Mouse (Mus musculus) forelimb bud, embryonic 11.5 days (tissue): ENCODE data around the gene Ptpn3.
A peak's percentile ranks its signal among the peaks of the same experiment; 100 is the strongest.
"Not testable (repeated sequence)": the region's sequence is repeated elsewhere in the genome, so short reads cannot be mapped to it uniquely, and the experiment has no call there.

Source experiments
- DNase-seq: peaks from one replicate; pipeline ENCODE4 v3.0.0-alpha.2; 2012; ENCODE audit warnings: low read depth, low spot score

Gene Ptpn3

DNA sequence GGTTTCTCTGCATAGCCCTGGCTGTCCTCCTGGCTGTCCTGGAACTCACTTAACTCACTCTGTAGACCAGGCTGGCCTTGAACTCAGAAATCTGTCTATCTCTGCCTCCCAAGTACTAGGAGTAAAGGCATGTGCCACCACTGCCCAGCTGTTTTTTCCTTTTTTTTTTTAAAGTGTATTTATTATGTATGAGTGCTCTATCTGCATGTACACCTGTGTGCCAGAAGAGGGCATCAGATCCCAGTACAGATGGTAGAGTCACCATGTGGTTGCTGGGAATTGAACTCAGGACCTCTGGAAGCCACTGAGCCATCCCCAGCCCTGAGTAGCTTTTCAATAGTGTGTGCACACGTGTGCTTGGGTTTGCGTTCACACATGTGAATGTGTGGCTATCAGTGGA, 76.9 kb downstream of the Ptpn3 start:
- no peak for DNase-seq

DNA sequence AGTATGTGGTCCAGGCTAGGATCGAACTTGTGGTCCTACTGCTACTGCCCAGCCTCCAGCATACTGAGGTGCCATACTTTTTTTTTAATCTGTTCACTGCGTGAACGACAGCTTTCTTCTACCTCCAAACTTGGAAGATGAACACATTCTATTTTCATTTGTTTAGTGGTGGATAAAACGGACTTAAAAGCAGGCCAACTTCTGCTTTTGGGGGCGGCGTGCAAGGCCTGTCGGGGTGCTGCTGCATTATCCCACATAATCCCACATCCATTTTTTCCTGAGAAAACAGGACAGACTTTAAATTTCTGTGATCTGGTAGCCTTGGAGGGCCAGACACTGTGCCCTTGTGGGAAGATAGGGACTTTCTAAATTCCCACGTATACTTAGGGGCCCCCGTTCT, 83.9 kb downstream of the Ptpn3 start:
- DNase-seq, result no peak

DNA sequence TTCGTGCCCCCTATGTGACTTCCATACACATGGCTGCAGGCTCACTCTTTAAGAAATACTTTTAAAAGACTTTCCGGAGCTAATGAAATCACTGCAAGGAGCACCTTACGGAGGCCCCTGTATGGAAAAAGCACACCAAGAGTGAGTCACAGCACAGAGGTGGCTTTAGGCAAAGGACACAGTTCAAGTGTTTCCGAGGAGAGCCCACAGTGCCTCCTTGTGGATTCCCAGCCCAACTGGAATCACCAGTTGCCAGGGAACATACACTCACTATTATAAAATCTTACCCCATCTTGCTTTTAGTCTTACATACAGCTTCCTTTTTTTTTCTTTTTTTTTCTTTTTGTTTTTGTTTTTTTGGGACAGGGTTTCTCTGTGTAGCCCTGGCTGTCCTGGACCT, 85.1 kb downstream of the Ptpn3 start:
- no peak for DNase-seq

DNA sequence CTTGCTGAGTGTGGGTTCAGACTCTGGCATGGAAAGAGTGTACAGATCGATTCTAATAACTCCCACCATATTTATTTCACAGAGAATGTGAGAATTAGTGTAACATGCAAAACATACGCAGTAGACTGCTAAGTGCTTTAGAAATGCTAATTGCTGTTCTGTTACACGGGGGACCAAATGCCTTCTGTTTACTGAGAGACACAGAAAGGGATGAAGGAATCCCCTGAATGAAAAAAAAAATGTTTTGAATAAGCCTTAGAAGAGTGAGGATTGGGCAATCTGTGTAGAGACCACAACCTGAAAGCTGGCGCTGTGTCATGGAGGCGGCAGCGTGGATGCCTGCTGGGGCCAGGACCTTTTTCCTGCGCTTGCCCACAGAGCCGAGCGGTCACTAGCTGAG, 86.8 kb downstream of the Ptpn3 start:
- DNase-seq, result no peak

DNA sequence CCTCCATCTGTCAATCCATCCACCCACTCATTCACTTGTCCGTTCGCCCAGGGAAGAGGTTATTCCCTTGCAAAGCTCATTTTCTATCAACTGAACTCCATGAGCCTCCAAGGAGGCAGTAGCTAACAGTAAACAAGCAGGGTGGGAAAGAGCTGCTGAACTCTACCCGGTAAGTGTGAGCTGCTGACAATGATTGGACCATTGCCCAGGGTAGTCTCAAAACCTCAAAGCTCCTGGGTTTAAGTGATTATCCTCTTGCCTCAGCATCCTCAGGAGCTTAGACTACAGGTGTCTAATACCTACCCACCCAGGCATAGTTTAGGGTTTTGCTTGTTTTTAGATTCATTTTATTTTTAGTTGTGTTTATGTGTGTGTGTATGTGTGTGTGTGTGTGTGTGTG, 87.5 kb downstream of the Ptpn3 start:
- no peak for DNase-seq

DNA sequence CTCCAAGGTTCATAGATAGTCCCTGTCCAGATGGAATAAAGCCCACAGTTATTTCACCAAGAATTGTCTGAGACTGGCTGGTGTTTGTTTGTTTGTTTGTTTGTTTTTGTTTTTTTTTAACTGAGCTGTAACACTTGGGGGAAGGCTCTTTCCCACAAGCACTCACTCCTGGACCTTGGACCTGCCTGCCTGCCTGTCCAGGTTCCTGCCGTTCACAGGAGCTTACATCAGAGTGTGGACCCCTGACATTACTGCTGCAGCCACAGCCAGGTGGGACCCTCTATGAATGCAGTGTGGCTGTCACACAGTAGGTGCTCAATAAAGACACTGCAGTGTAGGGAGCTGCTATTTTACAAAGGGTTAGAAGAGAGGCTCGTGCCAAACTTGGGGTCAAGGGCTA, 89.9 kb downstream of the Ptpn3 start:
- no peak for DNase-seq

DNA sequence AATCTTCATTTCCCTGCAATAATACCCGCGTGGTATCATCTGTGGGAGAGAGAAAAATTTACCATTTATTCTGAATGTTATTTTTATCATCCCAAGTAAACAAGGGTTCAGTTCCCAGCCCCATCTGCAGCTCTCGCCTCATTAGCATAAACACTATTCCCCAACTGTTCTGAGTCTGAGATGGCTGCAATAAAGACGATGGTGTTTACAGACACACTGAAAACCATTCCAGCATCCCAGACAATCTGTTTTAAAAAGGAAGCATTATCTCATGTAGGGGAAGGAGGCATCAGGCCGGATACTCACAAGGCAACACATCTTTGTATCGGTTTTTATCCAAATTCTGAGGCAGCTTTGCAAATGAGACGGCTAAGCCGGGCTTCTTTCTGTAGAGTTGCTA, 95.7 kb downstream of the Ptpn3 start:
- no peak for DNase-seq

DNA sequence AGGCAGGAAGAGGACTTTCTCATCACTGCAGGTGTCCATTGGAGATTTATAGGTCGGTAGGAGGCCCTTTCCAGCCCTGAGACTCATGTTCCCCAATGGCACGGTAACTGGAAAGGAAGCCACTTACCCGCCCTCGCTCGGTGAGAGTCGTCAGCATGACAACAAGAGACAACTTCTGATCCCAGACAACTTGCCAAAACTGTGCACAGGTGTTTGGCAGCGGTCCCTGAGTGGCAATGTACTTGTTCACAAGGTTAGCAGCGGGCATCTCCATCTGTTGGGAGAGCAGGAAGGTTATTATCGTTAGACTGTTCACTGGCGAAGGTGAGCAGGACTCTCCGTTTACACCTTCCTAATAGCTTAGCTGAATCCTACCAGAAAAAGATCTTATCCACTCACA, 96.9 kb downstream of the Ptpn3 start:
- DNase-seq, result no peak

DNA sequence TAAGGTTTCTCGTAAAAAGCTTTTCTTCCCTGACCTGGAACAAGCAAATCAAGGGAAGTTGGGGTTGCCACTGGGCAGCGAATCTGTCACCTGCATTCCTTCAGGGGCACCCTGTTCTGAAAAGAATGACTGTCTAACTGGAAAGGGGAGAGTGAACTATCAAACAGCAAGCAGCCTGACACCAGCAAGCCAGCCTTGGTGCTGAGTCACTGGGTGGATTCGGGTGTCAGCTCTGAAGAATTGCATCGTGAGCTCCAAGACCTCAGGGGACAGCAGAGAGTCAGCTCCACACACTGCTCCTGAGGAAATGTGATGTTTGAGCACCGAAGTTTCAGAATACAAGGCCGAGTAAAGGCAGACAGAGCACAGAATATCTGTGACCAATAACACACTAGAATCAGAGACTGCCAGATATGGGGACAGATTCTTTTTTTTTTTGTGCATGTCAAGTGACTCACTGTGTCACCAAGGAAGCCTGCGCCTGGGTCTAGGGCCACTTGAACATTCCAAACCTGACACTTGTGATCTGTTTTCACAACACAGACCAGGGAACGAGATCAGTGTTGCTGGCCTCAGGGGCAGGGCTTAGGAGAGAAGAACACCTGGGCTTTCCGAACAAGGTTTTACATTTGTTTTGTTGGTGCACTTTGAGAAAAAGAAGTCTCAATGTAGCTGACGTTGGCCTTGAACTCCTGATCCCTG, 98.8 kb downstream of the Ptpn3 start:
- DNase-seq, result peak; percentile 10

DNA sequence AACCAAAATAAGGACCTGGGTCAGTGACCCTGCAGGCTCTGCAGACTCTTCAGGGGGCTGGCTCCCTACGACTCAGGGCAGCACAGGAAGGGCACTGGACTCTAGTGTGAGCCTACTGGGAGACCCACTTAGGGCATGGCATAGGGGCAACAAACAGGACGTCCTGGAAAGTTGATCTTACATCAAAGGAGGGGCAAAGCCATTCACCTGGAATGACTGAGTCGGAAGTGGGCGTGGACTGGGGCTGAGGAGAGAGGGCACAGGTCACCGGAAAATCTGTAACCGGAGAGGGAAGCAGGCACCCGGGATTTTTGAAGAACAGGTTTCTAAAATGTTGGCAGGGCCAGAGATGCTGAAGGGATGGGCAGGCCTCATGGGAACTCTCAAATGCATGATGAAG, 99.5 kb downstream of the Ptpn3 start:
- DNase-seq, result peak; percentile 12

DNA sequence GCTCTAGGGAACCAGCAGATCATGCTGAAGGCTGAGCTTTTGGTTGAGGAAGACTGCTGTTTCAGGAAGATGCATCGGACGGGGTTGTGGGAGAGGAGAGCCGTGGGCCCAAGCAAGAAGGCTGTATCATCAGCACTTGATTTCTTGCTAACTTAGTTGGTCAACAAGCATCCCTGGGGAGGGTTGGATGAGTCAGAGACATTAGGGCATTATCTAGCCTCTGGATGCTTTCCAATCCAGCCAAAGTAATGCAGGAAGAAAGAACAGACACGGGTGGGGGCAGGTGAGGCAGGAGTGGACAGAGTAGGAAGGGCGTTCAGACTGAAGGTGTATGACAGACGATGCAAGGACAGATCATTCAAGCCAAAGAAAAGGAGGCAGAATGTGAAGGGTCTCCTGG, 101.0 kb downstream of the Ptpn3 start:
- no peak for DNase-seq

DNA sequence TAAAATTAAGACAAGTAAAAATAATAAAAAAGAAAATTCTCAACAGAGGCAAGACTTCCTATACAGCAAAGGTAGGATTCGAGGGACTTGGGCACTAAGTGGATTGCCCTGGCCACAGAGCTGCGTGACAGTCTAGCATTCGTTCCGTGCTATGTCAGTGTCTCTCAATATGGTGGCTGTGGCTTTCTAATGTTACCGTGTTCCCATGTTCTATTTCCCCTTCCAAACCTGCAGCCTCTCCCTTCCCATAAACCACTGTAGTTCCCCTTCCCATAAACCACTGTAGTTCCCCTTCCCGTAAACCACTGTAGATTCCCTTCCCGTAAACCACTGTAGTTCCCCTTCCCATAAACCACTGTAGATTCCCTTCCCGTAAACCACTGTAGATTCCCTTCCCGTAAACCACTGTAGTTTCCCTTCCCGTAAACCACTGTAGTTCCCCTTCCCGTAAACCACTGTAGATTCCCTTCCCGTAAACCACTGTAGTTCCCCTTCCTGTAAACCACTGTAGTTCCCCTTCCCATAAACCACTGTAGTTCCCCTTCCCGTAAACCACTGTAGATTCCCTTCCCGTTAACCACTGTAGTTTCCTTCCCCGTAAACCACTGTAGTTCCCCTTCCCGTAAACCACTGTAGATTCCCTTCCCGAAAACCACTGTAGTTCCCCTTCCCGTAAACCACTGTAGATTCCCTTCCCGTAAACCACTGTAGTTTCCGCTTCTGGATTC, 102.8 kb downstream of the Ptpn3 start:
- DNase-seq, result not testable (repeated sequence)

DNA sequence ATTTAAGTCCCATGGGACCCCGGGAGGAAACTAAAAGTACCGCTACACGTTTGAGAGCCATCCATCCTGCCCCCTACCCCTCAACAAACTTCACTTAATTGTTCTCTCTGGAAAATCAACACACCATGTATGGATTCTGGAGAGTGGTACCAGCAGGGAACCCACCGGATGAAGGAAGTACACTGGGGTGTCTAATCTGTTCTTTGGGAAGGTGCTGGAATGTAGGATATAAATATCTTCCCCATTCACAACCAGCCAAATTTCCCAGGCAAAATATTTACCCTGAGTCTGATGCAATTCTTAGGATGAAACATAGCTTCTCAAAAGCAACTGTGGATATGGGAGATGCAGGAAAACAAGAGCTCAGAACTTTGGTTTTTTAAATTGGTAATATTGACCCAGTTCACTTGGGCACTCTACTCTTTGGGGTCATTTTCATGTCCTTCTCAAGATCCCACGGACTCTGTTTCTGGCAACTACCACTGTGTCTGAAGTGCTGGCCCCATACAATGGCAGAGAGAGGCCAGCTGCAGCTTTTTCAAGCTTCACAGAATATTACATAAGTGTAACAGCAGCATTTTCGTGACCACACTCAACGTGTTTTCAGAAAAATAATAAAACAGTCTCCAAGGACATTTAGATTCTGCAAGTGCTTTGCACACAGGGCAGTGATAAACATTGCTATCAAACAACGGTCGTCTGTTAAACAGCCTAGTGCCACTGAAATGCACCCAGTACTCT, 109.9 kb downstream of the Ptpn3 start:
- DNase-seq, result no peak

DNA sequence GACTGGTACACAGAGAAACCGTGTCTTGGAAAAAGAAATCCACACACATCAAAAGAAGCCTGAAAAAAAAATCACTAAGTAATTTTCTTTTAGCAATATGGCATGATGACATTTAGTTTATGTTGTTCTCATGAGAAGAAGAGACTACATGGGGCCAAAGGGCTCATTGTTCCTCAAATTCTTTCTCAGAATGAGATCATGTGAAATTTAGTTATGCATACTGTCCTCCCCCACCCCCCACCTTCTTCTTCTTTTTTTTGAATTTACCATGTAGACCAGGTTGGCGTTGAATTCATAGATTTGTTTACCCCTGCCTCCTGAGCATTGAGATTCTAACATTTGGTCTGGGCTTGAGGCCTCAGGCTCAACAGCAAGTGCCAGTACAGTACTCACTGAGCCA, 111.8 kb downstream of the Ptpn3 start:
- DNase-seq, result no peak

DNA sequence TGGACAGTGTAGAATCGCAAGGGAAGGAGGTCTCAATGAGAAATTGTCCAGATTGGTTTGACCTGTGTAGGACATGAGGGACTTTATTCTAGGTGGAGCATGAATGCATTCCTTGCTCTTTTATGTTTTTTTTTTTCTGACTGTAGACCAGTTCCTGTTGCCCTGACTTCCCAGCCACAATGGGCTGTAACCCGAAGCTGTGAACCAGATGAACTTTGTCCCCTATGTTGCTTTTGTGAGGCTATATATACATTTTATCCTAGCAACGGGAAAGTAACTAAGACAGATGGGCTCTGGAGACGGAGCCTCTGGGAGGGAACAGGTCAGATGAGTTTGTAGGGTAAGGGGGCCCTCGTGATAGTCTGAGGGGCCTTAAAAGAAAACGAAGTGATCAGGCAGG, 115.6 kb downstream of the Ptpn3 start:
- peak; percentile 40 for DNase-seq

DNA sequence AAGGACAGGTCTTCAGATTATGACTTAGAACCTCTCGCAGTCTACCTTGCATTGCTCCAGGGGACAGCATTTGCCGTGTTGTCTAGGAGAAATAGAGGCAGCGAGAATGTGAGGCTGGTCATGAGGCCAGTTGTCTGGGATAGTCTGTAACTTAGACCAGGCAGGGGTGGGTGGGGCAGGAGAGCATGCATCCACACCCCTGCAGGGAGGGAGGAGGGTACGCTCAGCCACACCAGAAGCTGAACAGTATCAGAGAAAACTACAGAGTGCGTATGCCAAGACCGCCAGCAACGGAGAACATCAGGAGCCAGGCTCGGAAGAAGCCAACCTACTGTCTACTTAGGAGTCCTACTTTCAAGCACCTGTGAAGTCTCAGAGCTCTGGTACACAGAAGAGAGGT, 116.2 kb downstream of the Ptpn3 start:
- no peak for DNase-seq

DNA sequence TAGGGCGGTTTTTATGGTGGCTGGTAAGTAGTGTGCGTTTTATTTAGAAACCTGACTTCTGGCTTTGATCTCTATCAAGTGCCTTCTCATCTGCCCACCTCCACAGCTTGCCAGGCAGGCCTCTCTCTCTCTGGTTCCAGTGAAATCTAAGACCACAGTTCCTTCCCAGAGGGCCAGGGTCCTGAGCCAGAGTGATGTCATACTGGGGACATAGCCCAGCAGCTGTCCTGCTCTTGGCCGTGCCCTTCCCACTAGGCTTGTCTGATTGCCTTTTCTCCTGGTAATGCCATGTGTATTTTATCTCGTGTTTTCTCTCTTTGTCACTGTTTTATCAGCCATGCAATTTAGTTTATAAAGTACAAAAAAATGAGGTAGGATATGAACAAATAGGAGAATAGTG, 118.1 kb downstream of the Ptpn3 start:
- no peak for DNase-seq

DNA sequence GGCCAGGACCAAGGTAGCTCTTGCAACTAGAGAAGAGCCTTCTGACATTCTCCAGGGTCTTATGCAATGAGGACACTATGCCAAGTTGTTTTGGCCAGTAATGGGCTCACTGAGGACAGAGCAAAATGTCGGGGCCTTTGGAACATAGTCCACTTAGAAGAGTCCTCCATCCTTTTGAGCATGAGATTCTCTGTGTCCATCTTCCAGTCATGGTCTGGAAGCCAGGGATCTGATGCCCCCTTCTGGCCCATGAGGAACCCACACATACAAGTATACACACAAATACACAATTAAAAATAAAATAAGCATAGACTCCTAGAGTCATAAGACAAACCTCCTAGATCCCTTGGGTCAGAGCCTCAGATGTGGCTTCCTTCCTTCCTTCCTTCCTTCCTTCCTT, 120.1 kb downstream of the Ptpn3 start:
- DNase-seq, result no peak

DNA sequence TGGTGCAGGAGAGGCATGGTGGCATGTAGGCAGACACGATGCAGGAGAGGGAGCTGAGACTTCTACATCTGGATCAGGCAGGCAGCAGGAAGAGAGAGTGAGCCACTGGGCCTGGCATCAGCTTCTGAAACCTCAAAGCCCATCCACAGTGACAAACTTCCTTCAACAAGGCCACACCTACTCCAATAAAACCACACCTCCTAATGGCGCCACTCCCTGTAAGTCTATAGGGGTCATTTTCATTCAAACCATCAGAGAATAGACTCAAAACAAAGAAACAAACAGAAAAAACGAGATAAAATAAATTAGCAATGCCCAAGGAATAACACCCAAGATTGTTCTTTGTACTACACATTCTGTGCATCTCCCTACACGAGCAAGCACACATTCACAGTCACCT, 122.8 kb downstream of the Ptpn3 start:
- DNase-seq, result no peak

DNA sequence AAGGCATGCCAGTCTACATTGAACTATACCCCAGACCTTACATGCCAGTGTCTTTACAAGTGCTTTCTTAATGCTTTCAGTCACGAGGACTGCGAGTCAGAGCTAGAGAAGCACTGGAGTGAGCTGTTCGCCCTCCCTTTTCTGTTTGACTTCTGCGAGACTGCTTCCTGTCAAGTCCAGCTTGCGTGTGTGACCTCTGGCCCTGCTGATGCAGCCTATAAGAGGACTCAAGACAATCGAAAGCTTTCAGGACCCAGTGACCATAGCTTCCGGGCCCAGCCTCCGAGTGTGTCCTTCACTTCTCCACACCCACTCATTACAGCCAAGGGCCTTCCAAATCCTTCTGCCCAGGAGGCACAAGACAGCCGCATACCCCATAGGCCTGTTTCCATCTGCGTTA, 126.3 kb downstream of the Ptpn3 start:
- no peak for DNase-seq

DNA sequence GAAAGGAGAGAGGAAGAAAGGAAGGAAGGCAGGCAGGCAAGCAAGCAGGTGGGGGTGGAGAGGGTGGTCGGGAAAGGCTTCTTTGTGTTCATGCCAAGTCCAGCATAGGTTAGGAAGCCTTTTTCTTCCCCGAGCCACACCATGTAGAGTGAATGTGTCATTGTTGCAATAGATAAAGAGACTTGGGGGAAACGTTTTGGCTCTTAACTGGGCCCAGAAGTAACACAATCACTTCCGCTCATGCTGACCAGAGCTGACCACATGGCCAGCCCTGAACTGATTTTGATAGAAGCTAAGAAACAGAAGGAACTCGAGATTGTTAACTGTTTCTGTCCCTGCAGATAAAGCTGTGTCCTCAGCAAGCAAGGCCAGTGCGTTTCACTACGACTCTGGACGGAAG, 128.8 kb downstream of the Ptpn3 start:
- no peak for DNase-seq

DNA sequence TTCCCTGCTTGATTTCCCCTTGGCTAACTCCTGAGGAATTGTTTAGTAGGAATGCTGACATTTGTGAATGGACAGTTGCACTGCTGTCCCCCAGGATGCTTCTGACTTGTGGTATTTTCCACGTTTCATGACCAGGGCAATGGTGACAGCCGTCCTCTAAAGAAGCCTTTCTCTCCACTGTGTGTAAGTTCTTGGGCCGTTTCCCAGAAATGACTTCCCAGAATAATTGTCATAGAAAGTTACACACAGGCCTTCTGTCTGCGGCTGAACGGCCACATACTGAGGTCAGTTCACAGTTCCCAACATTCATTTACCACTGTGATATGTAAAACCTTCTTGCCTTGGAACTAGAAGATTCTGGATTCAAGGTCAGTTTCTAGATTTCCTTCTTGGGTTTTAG, 129.8 kb downstream of the Ptpn3 start:
- no peak for DNase-seq

DNA sequence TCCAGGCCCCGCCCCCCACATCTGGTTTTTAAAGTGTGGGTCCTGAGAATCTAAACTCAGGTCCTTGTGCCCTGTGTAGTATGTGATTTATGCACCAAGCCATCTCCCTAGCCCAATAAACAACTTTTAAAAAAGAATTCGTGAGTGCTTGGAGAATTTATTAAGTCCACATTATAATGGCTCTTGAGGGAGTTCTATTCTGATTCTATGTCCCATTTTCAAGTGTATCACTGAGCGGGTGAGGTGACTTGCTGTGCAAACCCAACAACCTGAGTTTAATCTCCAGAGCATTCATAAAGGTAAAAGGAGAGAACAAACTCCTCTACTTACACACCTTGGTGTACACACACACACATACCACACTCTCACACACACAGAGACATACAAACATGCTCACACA, 133.0 kb downstream of the Ptpn3 start:
- no peak for DNase-seq
